Mouse (Mus musculus): ENCODE measurements around the gene Ptprn2. TPM values are rescaled to one million over a fixed set of nuclear protein-coding genes. Genes with fewer than 3 reads are reported as not detected.

Ptprn2 gene
- polyA plus RNA-seq, 1 experiment from 2014 or later: 0.15 TPM

GRCm38 (mm10) chr12:117214919-117215318, 729.4 kb downstream of the Ptprn2 start:
- H3K9me3 ChIP-seq: no peaks in the 10 kb centered on the region
- no peaks in the 10 kb centered on the region for H3K27me3 ChIP-seq (replicated peaks)
- no peaks in the 10 kb centered on the region for H3K4me1 ChIP-seq
- no peak for ATAC-seq (ENCODE audit: extremely low read depth, insufficient number of reproducible peaks, low FRiP score, low TSS enrichment)
- H3K4me2 ChIP-seq: no peak overlapping the region
- whole genome bisulfite sequencing: 72% methylated on average over 5 of the region's 5 CpGs
- H3K36me3 ChIP-seq: no peaks in the 10 kb centered on the region
- H3K27ac ChIP-seq (replicated peaks): no peak overlapping the region
- H3K4me3 ChIP-seq: no peak overlapping the region
- H3K9ac ChIP-seq: no peak overlapping the region

GRCm38 (mm10) chr12:117221909-117222308, 736.4 kb downstream of the Ptprn2 start:
- Histone ChIP-seq H3K4me1 (peaks cover 17% of the 10 kb centered on the region), H3K9ac (no peak overlapping the region), H3K4me3 (no peak overlapping the region), H3K27ac (replicated peaks) (no peak overlapping the region), H3K36me3 (no peaks in the 10 kb centered on the region), H3K4me2 (no peak overlapping the region), H3K27me3 (replicated peaks) (no peaks in the 10 kb centered on the region), H3K9me3 (no peaks in the 10 kb centered on the region)
- ATAC-seq (ENCODE audit: extremely low read depth, insufficient number of reproducible peaks, low FRiP score, low TSS enrichment): no peak
- 76% methylated on average over 4 of the region's 4 CpGs for WGBS

GRCm38 (mm10) chr12:117224036-117224435, 738.5 kb downstream of the Ptprn2 start:
- Histone ChIP-seq H3K4me2 (no peak overlapping the region), H3K4me1 (peaks cover 18% of the 10 kb centered on the region), H3K9me3 (no peaks in the 10 kb centered on the region), H3K27ac (replicated peaks) (no peak overlapping the region), H3K4me3 (no peak overlapping the region), H3K36me3 (no peaks in the 10 kb centered on the region), H3K27me3 (replicated peaks) (no peaks in the 10 kb centered on the region), H3K9ac (no peak overlapping the region)
- no peak for ATAC-seq (ENCODE audit: extremely low read depth, insufficient number of reproducible peaks, low FRiP score, low TSS enrichment)
- 46% methylated on average over 1 of the region's 1 CpGs for WGBS

- Histone ChIP-seq H3K4me2 (no peak overlapping the region), H3K27ac (replicated peaks) (no peak overlapping the region), H3K36me3 (no peaks in the 10 kb centered on the region), H3K9ac (no peak overlapping the region), H3K9me3 (no peaks in the 10 kb centered on the region), H3K4me3 (no peak overlapping the region), H3K4me1 (peaks cover 22% of the 10 kb centered on the region), H3K27me3 (replicated peaks) (no peaks in the 10 kb centered on the region)
- 69% methylated on average over 3 of the region's 3 CpGs for WGBS
- no peak for ATAC-seq (ENCODE audit: extremely low read depth, insufficient number of reproducible peaks, low FRiP score, low TSS enrichment)
Observed at GRCm38 (mm10) chr12:117227236-117227635, 741.7 kb downstream of the Ptprn2 start.

GRCm38 (mm10) chr12:117229442-117229841, 743.9 kb downstream of the Ptprn2 start:
- WGBS: 82% methylated on average over 4 of the region's 4 CpGs

GRCm38 (mm10) chr12:117230282-117230681, 744.8 kb downstream of the Ptprn2 start:
- Histone ChIP-seq H3K4me3 (no peak overlapping the region), H3K4me1 (peaks cover 15% of the 10 kb centered on the region), H3K36me3 (no peaks in the 10 kb centered on the region), H3K4me2 (no peak overlapping the region), H3K9me3 (no peaks in the 10 kb centered on the region), H3K9ac (no peak overlapping the region), H3K27ac (replicated peaks) (no peak overlapping the region), H3K27me3 (replicated peaks) (no peaks in the 10 kb centered on the region; the same call in 1 of the 2 replicates)
- no peak for ATAC-seq (ENCODE audit: extremely low read depth, insufficient number of reproducible peaks, low FRiP score, low TSS enrichment)
- 79% methylated on average over 6 of the region's 6 CpGs for WGBS

More at GRCm38 (mm10) chr12:117229442-117229841, 743.9 kb downstream of the Ptprn2 start:
- no peak overlapping the region for H3K27ac ChIP-seq (replicated peaks)
- no peaks in the 10 kb centered on the region for H3K27me3 ChIP-seq (replicated peaks)
- H3K9ac ChIP-seq: no peak overlapping the region
- no peaks in the 10 kb centered on the region for H3K36me3 ChIP-seq
- no peaks in the 10 kb centered on the region for H3K9me3 ChIP-seq
- H3K4me1 ChIP-seq: peaks cover 15% of the 10 kb centered on the region
- ATAC-seq (ENCODE audit: extremely low read depth, insufficient number of reproducible peaks, low FRiP score, low TSS enrichment): no peak
- H3K4me3 ChIP-seq: no peak overlapping the region
- no peak overlapping the region for H3K4me2 ChIP-seq

GRCm38 (mm10) chr12:117231850-117232249, 746.3 kb downstream of the Ptprn2 start:
- Histone ChIP-seq H3K4me2 (no peak overlapping the region), H3K4me3 (no peak overlapping the region), H3K4me1 (peaks cover 6% of the 10 kb centered on the region), H3K27ac (replicated peaks) (no peak overlapping the region), H3K9me3 (no peaks in the 10 kb centered on the region), H3K36me3 (no peaks in the 10 kb centered on the region), H3K27me3 (replicated peaks) (no peaks in the 10 kb centered on the region; the same call in 1 of the 2 replicates), H3K9ac (no peak overlapping the region)
- ATAC-seq (ENCODE audit: extremely low read depth, insufficient number of reproducible peaks, low FRiP score, low TSS enrichment): no peak; the same call in 1 of the 2 replicates
- WGBS: 51% methylated on average over 5 of the region's 5 CpGs

GRCm38 (mm10) chr12:117235114-117235513, 749.6 kb downstream of the Ptprn2 start:
- Histone ChIP-seq H3K4me3 (no peak overlapping the region), H3K9me3 (no peaks in the 10 kb centered on the region), H3K9ac (no peak overlapping the region), H3K27me3 (replicated peaks) (peaks cover 4% of the 10 kb centered on the region; the same call in 1 of the 2 replicates), H3K27ac (replicated peaks) (no peak overlapping the region), H3K4me2 (no peak overlapping the region), H3K4me1 (peaks cover 4% of the 10 kb centered on the region; the same call in 1 of the 2 replicates), H3K36me3 (no peaks in the 10 kb centered on the region)
- ATAC-seq (ENCODE audit: extremely low read depth, insufficient number of reproducible peaks, low FRiP score, low TSS enrichment): no peak

GRCm38 (mm10) chr12:117236020-117236734, 750.7 kb downstream of the Ptprn2 start:
- no peaks in the 10 kb centered on the region for H3K36me3 ChIP-seq

GRCm38 (mm10) chr12:117236981-117237380, 751.5 kb downstream of the Ptprn2 start:
- 68% methylated on average over 3 of the region's 3 CpGs for WGBS
- H3K36me3 ChIP-seq: no peaks in the 10 kb centered on the region
- no peak for ATAC-seq (ENCODE audit: extremely low read depth, insufficient number of reproducible peaks, low FRiP score, low TSS enrichment)
- H3K9me3 ChIP-seq: no peaks in the 10 kb centered on the region
- no peak overlapping the region for H3K4me3 ChIP-seq
- peaks cover 4% of the 10 kb centered on the region; the same call in 1 of the 2 replicates for H3K27me3 ChIP-seq (replicated peaks)
- peaks cover under 1% of the 10 kb centered on the region for H3K4me1 ChIP-seq
- H3K27ac ChIP-seq (replicated peaks): no peak overlapping the region
- H3K9ac ChIP-seq: no peak overlapping the region
- no peak overlapping the region for H3K4me2 ChIP-seq

More at GRCm38 (mm10) chr12:117236020-117236734, 750.7 kb downstream of the Ptprn2 start:
- no peak overlapping the region for H3K4me3 ChIP-seq
- no peak overlapping the region for H3K4me2 ChIP-seq
- H3K27ac ChIP-seq (replicated peaks): no peak overlapping the region
- no peak overlapping the region for H3K9ac ChIP-seq
- ATAC-seq (ENCODE audit: extremely low read depth, insufficient number of reproducible peaks, low FRiP score, low TSS enrichment): no peak
- H3K27me3 ChIP-seq (replicated peaks): peaks cover 4% of the 10 kb centered on the region; the same call in 1 of the 2 replicates
- 57% methylated on average over 4 of the region's 4 CpGs for WGBS
- peaks cover 4% of the 10 kb centered on the region; the same call in 1 of the 2 replicates for H3K4me1 ChIP-seq
- H3K9me3 ChIP-seq: no peaks in the 10 kb centered on the region

GRCm38 (mm10) chr12:117239927-117240715, 754.6 kb downstream of the Ptprn2 start:
- H3K4me1 ChIP-seq: peaks cover 5% of the 10 kb centered on the region
- WGBS: 67% methylated on average over 9 of the region's 9 CpGs
- H3K4me3 ChIP-seq: no peak overlapping the region
- no peaks in the 10 kb centered on the region for H3K36me3 ChIP-seq
- no peak overlapping the region for H3K4me2 ChIP-seq
- no peak overlapping the region for H3K9ac ChIP-seq
- H3K27me3 ChIP-seq (replicated peaks): peaks cover 4% of the 10 kb centered on the region; the same call in 1 of the 2 replicates
- no peak overlapping the region for H3K27ac ChIP-seq (replicated peaks)
- H3K9me3 ChIP-seq: no peaks in the 10 kb centered on the region
- no peak for ATAC-seq (ENCODE audit: extremely low read depth, insufficient number of reproducible peaks, low FRiP score, low TSS enrichment)
